Mouse (Mus musculus): Measurements from ENCODE around the gene Ttll1. TPM values are rescaled to one million over a fixed set of nuclear protein-coding genes. Genes with fewer than 3 reads are reported as not detected.

The Ttll1 gene
- polyA plus RNA-seq (2015; fragmentation: Nextera tagmentation; extraction: Ambion mirVana) = 101 and 103 TPM in 2 replicates

GRCm38 (mm10) chr15:83510805-83511405 lies at the start of gene Ttll1:
Gene Ttll1 (minus strand): TSS chr15:83510893.
- Histone ChIP-seq H3K27me3 (no peaks in the 10 kb centered on the region), H3K27ac (replicated peaks) (peak within 1 kb of the TSS; percentile 93), H3K36me3 (no peaks in the 10 kb centered on the region), H3K4me2 (replicated peaks) (peak within 1 kb of the TSS; percentile 53), H3K9ac (replicated peaks) (peak within 1 kb of the TSS; percentile 69), H3K9me3 (no peaks in the 10 kb centered on the region), H3K4me3 (peak within 1 kb of the TSS; percentile 63), H3K4me1 (peaks cover 31% of the 10 kb centered on the region)
- peak; percentile 97 for ATAC-seq (replicated peaks)
- WGBS = 12% methylated on average over 41 of the region's 41 CpGs

GRCm38 (mm10) chr15:83555161-83555974 lies 44.7 kb upstream of the Ttll1 start:
- H3K4me1 ChIP-seq = peaks cover 12% of the 10 kb centered on the region
- peak overlapping the region; percentile 71 for H3K4me2 ChIP-seq (replicated peaks)
- under 1% methylated on average over 74 of the region's 74 CpGs for WGBS
- H3K9ac ChIP-seq (replicated peaks) = peak overlapping the region; percentile 90
- H3K9me3 ChIP-seq = no peaks in the 10 kb centered on the region
- peak overlapping the region; percentile 68 for H3K4me3 ChIP-seq
- ATAC-seq (replicated peaks) = peak; percentile 93
- H3K27me3 ChIP-seq = no peaks in the 10 kb centered on the region
- H3K27ac ChIP-seq (replicated peaks) = peak overlapping the region; percentile 91
- peaks cover 15% of the 10 kb centered on the region for H3K36me3 ChIP-seq

DNA sequence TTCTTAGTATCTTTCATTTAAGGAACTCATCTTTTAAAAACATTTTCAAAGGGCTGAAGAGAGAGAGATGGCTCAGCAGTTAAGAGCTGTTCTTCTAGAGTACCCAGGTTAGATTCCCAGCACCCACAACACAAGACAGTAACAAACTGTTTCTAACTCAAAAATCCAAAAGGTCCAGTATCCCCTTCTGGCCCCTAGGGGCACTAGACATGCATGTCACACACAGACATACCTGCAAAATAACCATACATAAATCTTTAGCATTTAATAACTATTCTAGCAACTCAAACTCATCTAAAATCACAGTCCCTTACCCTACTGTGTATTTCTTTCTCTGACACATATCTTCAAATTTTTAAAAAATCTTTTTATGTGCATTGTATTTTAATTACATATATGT lies 43.1 kb upstream of the Ttll1 start:
- no peak overlapping the region for H3K27ac ChIP-seq (replicated peaks)
- H3K9ac ChIP-seq (replicated peaks) = no peak overlapping the region
- peaks cover 29% of the 10 kb centered on the region for H3K36me3 ChIP-seq
- no peaks in the 10 kb centered on the region for H3K9me3 ChIP-seq
- H3K4me2 ChIP-seq (replicated peaks) = no peak overlapping the region
- no peak overlapping the region for H3K4me3 ChIP-seq
- no peak for ATAC-seq (replicated peaks)
- peaks cover 12% of the 10 kb centered on the region for H3K4me1 ChIP-seq
- H3K27me3 ChIP-seq = no peaks in the 10 kb centered on the region

- Histone ChIP-seq H3K4me2 (replicated peaks) (no peak overlapping the region), H3K36me3 (peaks cover 49% of the 10 kb centered on the region)
- WGBS = 92% methylated on average over 2 of the region's 2 CpGs
These were observed 39.4 kb upstream of the Ttll1 start for GRCm38 (mm10) chr15:83550137-83550536.

DNA sequence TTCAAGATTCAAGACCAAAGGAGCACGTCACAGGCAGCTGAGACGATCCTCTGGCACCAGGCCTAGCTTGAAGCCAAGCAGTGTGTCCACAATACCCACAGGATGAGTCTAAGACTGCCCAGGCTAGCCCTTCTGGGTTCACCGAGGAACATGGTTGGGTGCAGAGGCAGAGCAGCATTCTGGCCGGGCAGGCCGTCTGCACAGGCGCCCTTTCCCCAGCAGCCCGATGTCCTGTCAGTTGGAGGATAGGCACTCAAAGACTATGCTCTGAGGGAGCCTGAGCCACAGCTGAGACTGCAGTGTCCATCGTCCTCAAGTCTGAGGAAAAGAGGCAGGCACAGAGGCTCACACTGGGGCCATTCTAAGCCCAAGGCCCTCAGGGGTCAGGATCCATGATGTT lies 36.5 kb upstream of the Ttll1 start:
- H3K9ac ChIP-seq (replicated peaks) = no peak overlapping the region
- no peak for ATAC-seq (replicated peaks)
- no peak overlapping the region for H3K27ac ChIP-seq (replicated peaks)
- H3K36me3 ChIP-seq = peaks cover 44% of the 10 kb centered on the region
- no peak overlapping the region for H3K4me3 ChIP-seq
- 94% methylated on average over 8 of the region's 8 CpGs for WGBS
- H3K4me2 ChIP-seq (replicated peaks) = no peak overlapping the region
- H3K9me3 ChIP-seq = no peaks in the 10 kb centered on the region
- no peaks in the 10 kb centered on the region for H3K4me1 ChIP-seq
- H3K27me3 ChIP-seq = no peaks in the 10 kb centered on the region

More at GRCm38 (mm10) chr15:83550137-83550536, 39.4 kb upstream of the Ttll1 start:
- ATAC-seq (replicated peaks) = no peak
- H3K4me3 ChIP-seq = no peak overlapping the region
- no peak overlapping the region for H3K9ac ChIP-seq (replicated peaks)
- peaks cover 7% of the 10 kb centered on the region for H3K4me1 ChIP-seq
- H3K27me3 ChIP-seq = no peaks in the 10 kb centered on the region
- H3K9me3 ChIP-seq = no peaks in the 10 kb centered on the region
- no peak overlapping the region for H3K27ac ChIP-seq (replicated peaks)

DNA sequence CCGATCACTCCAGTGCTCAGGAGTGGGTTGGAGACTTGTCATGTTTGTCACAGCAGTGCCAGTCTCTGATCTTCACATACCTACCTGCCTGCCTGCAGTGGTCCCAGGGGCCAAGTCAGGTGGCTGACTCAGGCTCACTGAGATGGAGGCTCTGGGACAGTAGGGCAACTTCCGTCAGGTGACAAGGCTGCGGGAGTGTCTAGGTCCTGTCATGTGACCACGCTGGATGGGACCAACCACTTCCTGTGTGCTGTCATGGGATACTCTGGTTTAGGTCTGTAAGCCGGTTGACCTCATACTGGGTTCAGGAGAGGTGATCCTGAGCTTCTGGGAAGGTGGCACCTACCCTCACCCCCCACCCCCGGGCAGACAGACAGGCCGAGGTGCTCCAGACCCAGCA lies 35.3 kb upstream of the Ttll1 start:
- H3K27ac ChIP-seq (replicated peaks) = no peak overlapping the region
- ATAC-seq (replicated peaks) = no peak
- H3K36me3 ChIP-seq = peaks cover 40% of the 10 kb centered on the region
- WGBS = 91% methylated on average over 7 of the region's 7 CpGs
- H3K27me3 ChIP-seq = no peaks in the 10 kb centered on the region
- H3K4me3 ChIP-seq = no peak overlapping the region
- no peak overlapping the region for H3K9ac ChIP-seq (replicated peaks)
- H3K4me2 ChIP-seq (replicated peaks) = no peak overlapping the region
- no peaks in the 10 kb centered on the region for H3K9me3 ChIP-seq
- no peaks in the 10 kb centered on the region for H3K4me1 ChIP-seq

- Histone ChIP-seq H3K27me3 (no peaks in the 10 kb centered on the region), H3K4me3 (no peak overlapping the region), H3K9me3 (no peaks in the 10 kb centered on the region), H3K4me2 (replicated peaks) (no peak overlapping the region), H3K36me3 (peaks cover 3% of the 10 kb centered on the region), H3K9ac (replicated peaks) (no peak overlapping the region), H3K27ac (replicated peaks) (no peak overlapping the region), H3K4me1 (no peaks in the 10 kb centered on the region)
- 83% methylated on average over 9 of the region's 9 CpGs for WGBS
- no peak for ATAC-seq (replicated peaks)
These were observed 31.1 kb upstream of the Ttll1 start for GRCm38 (mm10) chr15:83541647-83542287.

- Histone ChIP-seq H3K4me3 (no peak overlapping the region), H3K9me3 (no peaks in the 10 kb centered on the region), H3K27me3 (no peaks in the 10 kb centered on the region), H3K4me2 (replicated peaks) (no peak overlapping the region), H3K4me1 (no peaks in the 10 kb centered on the region), H3K9ac (replicated peaks) (no peak overlapping the region), H3K27ac (replicated peaks) (no peak overlapping the region), H3K36me3 (no peaks in the 10 kb centered on the region)
- ATAC-seq (replicated peaks) = no peak
- 84% methylated on average over 4 of the region's 4 CpGs for WGBS
These were observed 29.2 kb upstream of the Ttll1 start for GRCm38 (mm10) chr15:83539905-83540304.

DNA sequence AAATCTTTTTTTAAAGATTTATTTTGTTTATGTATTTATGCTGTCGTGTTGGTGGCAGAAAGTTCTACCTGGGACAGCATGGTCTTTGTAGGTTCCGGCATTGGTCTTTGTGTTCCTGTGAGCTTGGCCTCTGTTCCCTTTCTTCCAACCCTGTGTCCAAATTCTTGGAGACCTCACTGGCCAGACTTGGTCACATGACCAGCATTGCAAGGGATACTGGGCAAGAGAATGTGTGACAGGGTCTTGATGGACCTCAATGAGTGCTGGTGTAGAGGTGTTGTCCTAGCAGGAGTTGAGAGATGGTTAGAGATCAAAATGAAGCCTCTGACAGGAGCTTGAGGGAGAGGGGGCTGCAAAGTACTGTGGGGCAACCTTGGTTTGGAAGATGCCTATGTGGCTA lies 28.2 kb upstream of the Ttll1 start:
- no peak overlapping the region for H3K9ac ChIP-seq (replicated peaks)
- no peak overlapping the region for H3K4me3 ChIP-seq
- WGBS = 98% methylated on average over 2 of the region's 2 CpGs
- no peaks in the 10 kb centered on the region for H3K36me3 ChIP-seq
- no peak overlapping the region for H3K4me2 ChIP-seq (replicated peaks)
- no peaks in the 10 kb centered on the region for H3K9me3 ChIP-seq
- no peaks in the 10 kb centered on the region for H3K4me1 ChIP-seq
- ATAC-seq (replicated peaks) = no peak
- H3K27ac ChIP-seq (replicated peaks) = no peak overlapping the region
- H3K27me3 ChIP-seq = no peaks in the 10 kb centered on the region

DNA sequence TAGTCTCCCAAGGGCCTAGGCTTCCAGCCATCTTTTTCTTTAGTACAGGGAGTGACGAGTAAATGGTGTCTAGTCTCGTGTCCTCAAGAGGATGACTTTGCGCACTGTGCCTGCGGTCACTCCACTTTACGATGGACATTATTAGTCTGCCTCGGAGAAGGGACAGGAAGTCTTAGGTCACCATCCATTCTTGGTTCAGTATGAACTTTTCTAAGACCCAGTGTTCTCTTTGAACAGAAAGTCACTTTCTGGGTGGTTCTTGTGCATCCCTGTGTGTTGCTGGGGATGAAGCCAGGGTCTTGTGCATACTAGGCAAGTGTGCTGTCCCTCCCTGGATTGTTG lies 25.2 kb upstream of the Ttll1 start:
- H3K9ac ChIP-seq (replicated peaks) = no peak overlapping the region
- WGBS = 88% methylated on average over 6 of the region's 6 CpGs
- no peak for ATAC-seq (replicated peaks)
- no peaks in the 10 kb centered on the region for H3K4me1 ChIP-seq
- H3K27me3 ChIP-seq = no peaks in the 10 kb centered on the region
- H3K4me2 ChIP-seq (replicated peaks) = no peak overlapping the region
- H3K4me3 ChIP-seq = no peak overlapping the region
- H3K36me3 ChIP-seq = no peaks in the 10 kb centered on the region
- H3K9me3 ChIP-seq = no peaks in the 10 kb centered on the region
- H3K27ac ChIP-seq (replicated peaks) = no peak overlapping the region

- Histone ChIP-seq H3K27ac (replicated peaks) (no peak overlapping the region), H3K9ac (replicated peaks) (no peak overlapping the region), H3K36me3 (no peaks in the 10 kb centered on the region), H3K9me3 (no peaks in the 10 kb centered on the region), H3K4me2 (replicated peaks) (no peak overlapping the region), H3K4me3 (no peak overlapping the region), H3K27me3 (no peaks in the 10 kb centered on the region), H3K4me1 (no peaks in the 10 kb centered on the region)
- WGBS = 76% methylated on average over 17 of the region's 17 CpGs
- no peak for ATAC-seq (replicated peaks)
These were observed 24.5 kb upstream of the Ttll1 start for GRCm38 (mm10) chr15:83534960-83535889.

Data from forebrain, embryonic 15.5 days (tissue).